Mouse (Mus musculus) monocyte, adult 5-6 weeks (primary cell): ENCODE measurements around the gene Lpcat1. TPM values are rescaled to one million over a fixed set of nuclear protein-coding genes. Genes with fewer than 3 reads are reported as not detected.

Experiments used
- ATAC-seq: fragments of 153-309, 156-312 bp; replicated peaks from 2 replicates; pipeline ENCODE4 v1.8.0; 2017; ENCODE audit warnings: mild to moderate bottlenecking; ENCODE audit not compliant: low TSS enrichment, insufficient number of reproducible peaks, severe bottlenecking, poor library complexity, low FRiP score
- total RNA-seq: library from RNA; stranded (forward); fragments of 200-1000, 200-491, 200-594 nt; gene quantifications from 3 replicates; pipeline ENCODE4 v1.2.3, GENCODE M21; 2017

Gene Lpcat1
- total RNA-seq, 1 experiment from 2014 or later, result 13.3 TPM

DNA sequence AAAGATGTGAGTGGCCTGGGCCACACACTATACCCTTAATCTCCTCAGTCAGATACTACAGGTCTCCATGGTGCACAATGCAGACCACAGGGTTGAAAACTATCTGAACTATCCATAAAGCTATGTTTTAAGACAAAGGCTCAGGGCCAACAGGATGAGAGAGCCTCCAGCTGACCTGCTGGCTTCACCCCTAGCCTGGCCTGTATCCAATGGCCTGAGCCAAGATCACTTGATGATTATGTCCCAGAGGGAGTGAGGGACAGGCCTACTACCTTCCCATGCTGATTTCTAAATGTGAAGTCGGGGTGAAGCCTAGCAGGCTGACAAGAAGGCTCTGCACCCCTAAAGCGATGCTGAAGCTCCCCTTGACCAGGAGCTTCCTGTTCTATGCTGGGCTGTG, 21.9 kb upstream of the Lpcat1 start:
- ATAC-seq, result 0 out of 2 replicates have a peak, but pooled peaks have one; percentile 22

DNA sequence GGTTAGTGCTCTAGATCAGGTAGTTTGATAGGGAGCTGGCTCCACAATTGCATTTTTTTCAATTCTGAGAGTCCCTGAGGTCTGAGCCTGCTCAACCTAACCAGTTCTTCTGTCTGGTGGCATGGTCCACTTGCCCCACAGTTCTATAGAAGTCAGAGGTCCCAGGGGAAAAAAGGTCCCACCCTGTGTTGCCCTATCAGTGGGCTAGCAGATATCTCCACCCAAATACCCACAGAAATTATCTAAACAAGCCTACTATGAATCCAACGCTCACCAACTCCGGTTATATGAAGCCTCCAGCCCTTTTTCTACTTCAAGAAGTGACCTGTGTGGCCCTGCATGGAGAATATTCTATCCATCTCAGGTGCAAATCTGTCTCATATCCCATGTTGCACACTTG, 20.9 kb upstream of the Lpcat1 start:
- no peak for ATAC-seq

DNA sequence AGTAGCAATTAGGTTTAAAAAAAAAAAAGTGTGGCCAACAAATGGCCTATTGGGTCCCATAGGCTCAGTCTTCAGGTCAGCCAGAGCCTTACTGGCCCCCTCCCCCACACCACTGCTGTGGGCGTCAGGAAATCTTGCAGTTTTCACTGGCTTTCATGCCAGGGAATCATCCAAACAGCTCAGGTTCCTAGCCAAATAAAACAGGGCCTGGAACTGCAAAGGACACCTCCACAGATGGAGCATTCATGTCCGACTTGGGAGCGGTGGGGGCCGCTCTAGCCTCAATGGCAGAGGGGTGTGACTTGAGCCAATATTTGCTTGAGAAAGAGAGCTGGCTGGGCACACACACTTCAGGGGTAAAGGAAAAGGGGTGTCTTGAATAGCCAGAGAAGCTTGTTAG, 20.5 kb upstream of the Lpcat1 start:
- no peak for ATAC-seq

DNA sequence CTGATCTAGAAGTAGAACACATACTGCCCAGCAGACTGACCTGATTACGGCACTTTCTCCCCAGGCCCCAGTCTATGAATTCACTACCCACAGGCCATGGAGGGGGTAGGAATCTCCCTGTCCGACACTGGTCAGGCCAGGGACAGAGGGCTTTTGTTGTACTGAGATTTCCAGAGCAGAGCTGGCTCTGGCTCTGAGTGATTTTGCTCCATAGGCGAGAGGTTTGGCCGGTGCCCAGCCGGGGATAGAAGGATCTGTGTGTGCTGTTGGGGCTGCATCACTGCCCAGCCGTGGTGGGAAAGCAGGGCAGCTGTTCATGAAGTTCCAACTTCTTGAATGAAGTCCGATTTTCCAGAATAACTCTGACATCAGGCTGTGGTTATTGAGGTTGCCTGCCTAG, 20.1 kb upstream of the Lpcat1 start:
- no peak for ATAC-seq

DNA sequence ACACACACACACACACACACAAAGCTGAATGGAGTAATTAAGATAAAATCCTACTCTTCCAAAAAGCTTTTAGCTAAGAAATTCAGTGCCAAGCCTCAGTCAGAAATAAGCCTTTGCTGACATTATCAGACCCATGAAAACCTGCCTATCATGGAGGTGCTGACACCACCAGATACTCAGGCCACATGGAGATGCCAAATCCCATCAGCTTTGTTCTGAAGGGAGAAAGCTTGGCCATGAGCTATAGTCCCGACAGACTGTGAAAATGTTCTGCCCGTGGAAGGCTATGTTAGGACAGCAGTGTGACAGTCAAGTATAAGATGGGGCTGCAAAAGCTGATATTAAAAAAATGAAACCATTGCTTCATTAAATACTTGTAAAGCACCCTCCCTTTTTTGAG, 19.5 kb upstream of the Lpcat1 start:
- ATAC-seq, result no peak

DNA sequence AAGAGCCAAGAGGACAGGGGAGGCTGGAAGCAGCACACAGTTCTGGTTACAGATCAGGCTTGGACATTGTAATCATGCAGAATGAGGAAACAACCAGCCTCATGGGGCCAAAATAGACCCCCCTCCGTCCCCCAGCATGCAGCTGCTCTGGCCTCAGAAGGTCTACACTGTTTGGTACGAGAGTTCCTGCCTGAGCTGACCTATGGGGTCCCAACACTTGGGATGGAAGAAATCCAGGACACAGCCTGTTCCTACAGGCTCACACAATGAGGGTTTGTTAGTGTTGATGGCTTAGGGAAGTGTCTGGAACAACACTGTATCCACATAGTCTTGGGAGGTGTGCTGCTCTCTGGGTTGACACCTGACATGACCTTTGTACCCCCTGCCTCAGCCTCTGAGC, 18.8 kb upstream of the Lpcat1 start:
- ATAC-seq, result no peak

DNA sequence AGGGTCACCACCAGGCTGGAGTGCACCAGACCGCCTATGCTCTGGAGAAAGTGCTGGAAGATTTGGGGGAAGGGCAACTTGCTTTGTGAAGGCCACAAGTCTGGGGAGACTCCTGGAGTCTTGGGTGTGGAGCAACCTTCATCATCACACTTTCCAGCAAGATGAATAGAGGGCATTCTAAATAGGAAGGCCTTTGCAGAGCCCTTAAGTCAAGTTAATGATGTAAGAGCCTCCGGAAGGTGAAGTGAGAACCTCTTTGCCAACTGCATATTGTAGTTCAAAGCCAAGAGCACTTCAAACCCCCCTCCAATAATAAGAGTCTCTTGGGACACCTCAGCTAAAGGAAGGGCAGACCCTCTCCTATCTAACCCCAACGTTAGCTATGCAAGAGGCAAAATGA, 18.3 kb upstream of the Lpcat1 start:
- no peak for ATAC-seq

DNA sequence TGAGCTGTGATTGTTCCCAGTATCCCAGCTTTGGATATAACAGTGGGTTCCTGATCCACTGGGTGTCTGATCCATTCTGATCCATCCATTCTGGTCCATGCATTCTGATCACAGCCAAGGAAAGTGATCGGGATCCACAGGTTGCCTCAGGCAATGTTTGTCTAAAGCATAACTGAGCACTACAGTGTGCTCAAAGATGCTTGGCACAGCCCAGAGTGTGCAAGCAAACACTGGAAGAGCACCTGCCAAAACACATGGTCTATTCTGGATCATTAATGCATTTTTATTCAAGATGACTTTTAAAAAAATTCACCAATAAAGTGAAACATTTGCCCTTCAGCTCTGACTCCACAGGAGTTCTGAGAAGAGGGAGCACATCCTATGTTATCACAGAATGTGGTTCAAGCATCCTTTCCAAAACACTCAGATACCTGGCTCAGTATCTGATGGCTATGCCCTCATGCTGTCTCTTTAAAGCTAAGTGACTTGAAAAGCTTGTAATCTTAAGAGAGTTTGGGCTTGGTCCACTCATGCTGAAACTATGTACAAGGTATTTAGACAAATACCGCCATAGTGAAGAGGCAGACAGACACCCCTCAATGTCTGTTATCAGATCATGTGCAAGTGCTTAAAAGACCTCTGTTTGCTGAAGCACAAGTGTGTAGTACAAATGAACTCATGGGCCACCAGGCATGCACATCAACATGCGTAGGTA, 13.3 kb upstream of the Lpcat1 start:
- no peak for ATAC-seq

DNA sequence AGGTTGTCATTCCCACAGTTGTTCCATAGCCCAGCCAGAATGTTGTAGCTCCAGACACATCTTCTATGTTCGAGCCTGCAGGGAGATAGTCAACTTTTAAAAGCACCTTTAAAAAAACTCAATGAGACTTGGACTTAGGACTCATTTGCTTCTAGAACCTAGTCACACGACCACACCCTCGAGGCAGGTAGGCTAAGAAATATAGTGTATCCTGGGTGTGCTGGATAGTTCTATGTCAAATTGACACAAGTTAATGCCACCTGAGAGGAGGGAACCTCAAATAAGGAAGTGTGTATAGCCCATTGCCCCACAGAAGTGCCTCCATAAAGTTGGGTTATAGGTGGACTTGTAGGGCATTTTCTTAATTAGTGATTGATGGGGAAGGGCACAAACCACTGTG, 11.7 kb upstream of the Lpcat1 start:
- no peak for ATAC-seq

DNA sequence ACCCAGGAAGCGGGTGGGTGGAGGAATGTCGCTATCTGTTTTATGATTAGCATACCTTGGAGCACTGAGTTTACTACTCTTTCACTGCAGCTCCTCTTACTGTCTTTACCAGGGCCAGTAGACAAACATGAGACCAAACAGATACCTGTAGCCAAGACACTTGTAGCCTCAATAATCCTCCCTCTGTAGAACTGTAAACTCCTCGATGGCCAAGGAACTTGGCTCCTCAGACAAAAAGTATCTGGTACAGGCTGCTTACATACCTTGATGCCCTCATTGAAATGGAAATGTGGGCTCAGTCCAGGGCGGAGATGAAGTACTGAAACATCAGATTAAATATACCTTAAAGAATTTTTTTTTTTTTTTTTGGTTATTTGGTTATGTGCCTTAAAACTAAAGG, 9.7 kb upstream of the Lpcat1 start:
- no peak for ATAC-seq

DNA sequence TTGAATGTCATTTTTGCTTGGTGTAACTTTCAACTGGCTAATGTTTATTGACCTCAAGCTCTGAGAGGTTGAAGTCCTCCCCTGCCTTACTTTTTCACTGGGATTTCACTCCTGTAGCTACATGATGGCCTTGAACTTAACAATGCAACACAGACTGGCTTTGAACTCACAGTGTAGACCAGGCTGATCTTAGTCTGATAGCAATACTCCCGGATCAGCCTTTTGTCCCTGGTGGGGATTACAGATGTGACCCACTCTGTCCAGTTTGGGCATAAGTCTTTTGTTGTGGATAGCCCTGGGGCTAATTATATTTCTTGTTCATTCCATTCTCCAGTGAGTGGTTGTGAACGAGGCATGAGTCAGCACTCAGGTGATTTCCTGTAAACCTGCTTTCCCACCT, 9.3 kb upstream of the Lpcat1 start:
- no peak for ATAC-seq

DNA sequence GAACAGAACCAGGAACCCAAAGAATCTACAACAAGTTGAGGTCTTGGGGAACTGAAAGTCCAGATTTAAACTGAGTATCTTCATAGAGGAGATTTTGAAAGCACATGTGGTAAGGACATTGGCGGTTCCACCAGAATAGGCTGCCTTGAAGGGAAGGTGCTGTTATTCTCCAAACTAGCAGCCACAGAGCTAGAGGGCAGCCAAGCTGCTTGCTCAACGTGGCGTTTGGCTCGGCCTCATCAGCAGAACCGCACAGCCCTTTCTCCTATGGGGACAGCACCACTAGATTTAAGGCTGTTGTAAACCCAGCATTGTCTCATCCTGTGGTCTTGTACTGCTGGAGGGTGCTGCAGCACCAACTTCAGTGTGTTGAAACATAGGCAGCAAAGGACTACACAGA, 8.3 kb upstream of the Lpcat1 start:
- ATAC-seq, result peak; percentile 37; the same call in 1 of the 2 replicates

DNA sequence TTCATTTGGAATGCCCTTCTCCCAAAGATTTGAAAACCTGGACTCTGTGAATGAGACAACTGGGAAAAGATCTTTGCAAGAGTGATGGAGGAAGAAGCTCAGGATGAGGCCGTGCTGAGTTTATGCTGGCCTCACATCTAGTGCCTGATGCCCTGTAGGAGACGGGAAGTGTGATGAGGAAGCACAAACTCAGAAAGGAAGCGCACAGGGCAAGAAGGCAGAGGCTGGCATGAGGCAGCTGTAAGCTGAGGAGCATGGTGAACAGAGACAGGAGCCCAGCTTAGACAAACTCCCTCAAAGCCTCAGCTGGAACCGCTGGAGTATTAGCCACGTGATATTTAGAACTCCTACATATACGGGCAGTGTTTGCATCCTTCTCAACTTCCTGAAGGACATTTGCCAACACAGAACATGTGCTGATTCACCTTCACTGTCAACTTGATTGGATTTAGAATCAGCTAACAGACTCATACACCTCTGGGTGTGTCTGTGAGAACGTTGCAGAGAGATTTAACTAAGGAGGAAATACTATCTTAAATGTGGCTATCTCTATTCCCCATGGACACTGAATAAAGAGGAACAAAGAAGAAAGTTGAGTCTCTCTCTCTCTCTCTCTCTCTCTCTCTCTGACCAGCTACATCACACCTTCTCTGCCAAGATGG, 7.7 kb upstream of the Lpcat1 start:
- ATAC-seq, result peak; percentile 62

DNA sequence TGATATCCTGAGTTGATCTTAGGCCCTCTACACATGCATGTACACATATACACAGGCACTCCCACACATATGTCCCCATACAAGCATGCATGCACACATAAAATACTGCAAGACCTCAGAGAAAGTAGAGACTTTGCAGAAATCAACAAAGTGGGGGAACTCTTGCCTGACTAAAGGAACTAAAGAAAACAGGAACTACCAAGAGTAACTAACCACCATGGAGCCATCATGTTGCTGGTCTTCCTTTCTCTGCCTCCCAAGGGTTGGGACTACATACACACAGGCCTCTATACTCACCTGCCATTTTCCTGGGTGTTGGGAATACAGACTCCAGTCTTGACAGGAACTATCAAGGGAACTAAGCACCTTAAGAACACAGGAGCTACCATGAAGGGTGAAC, 5.4 kb upstream of the Lpcat1 start:
- ATAC-seq, result no peak

DNA sequence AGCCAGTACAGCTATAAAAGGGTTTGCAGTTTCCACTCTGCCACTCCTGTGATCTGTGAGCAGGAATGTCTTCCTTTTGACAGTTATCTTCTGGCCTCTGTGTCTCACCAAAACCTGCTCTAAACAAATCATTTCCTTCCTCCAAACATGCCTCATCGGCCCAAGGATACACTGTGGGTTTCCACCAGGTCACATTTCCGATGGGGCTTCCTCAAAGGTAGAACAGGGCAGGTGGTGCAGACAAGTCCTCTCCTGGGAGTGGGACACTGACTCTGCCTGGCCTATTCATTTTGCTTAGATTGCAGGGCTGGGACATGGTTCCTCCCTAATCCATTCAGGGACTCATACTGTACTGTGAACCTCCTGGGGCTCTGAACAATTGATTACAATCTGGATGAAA, 1.8 kb upstream of the Lpcat1 start:
- no peak for ATAC-seq

DNA sequence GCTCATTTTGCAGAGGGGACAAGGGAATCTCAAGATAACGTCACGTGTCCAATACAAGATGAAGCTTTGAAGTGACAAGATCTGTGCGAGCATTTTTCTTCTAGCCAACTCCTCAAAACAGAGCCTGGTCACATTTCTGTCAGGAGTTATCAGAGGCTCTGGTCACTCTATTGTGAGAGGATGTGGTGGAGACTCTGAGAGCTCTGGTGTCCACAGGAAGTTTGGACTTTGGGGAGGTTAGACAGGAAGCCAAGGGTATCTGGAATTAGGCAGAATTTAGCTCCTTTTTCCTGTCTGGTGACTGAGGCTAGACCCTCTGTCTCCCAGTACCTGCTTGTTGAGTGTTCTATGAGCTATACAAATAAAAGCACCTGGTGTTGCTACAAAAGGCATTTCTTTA, 586 bp upstream of the Lpcat1 start:
- ATAC-seq, result no peak

DNA sequence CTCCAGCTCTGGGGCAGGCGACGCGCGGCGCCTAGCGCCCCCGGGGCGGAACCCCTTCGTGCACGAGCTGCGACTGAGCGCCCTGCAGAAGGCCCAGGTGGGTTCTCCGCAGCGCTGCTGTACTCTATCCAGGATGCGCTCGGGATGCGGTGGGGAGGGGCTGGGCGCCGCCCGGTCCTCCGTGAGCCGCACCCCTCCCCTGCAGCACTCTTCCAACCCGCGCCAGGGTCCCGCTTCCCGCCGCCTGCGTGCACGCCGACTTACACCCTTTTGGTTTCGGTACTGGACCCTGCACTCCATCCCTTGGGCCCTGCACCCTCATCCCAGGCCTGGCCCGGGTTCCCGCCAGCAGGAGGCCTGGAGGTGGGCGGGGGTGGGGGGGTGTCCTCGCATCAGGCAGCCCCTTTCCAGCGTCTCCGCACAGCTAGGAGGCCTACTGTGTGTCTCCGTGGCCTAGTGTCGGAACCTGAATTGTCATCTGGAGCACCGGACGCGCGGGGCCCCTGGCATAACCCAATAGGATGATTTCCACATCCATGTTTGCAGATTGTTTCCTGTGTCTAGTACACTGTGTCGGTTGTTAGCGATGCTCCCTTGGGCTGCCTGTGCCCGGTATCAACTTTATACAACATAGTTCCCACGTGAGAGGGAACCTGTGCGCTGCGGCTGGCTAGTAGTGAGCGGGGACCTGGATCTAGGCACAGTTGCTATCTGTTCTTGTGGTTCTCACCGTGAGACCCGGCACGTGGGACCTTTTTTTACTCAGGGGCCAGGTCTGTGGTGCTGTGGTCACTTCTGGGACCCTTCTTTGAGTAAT, 632 bp downstream of the Lpcat1 start:
- 0 out of 2 replicates have a peak, but pooled peaks have one; percentile 10 for ATAC-seq

DNA sequence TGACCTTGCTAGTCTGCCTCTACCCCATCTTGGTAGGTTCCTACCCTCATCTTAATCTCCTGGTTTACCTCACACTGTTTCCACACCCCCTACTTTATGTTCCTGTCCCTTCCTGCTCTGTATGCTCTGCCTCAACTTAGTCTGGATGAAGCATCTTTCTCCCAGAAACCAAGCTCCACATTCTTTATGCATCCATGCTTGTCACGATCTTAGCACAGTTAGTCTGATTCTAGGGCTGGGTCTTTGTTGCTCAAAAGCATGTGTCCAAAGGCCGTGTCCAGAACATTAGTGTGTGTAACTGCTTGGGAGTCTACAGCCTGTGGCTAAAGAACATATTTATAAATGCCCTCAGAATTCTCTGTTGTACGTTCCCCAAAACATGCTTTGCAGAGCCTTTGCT, 1.8 kb downstream of the Lpcat1 start:
- no peak for ATAC-seq

DNA sequence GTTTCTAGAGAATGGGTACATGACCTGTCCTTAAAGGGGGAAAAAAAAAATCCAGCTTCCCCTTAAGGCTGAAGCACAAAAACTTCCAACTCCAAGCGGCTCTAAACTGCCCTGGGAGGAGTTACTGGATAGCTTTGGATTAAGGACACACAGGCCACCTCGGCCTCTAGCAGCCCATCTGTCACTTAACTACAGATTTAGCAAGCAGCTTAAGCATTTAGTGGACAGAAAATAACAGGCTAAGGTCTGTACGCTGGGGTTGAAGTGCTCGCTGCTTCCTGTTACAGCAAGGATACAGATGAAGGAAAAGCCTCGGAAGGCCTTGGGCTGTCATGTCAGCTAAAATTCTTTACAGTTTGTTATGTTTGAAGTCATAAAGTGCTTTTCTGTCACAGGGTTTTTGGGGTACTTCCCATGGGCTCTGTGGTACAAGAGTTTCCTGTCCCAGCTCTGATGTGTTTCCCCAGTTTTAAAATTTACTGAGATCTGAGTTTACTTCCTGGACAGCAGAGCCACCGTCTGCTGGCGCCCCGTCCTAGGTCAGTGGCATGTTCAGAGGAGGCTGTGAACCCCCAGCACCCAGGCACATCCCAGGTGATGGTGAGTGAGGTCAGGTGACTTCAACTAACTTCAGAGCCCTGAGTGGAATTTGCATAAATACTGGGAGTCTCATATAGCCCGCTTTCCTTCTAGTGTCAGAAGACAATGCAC, 2.4 kb downstream of the Lpcat1 start:
- no peak for ATAC-seq
